Mouse (Mus musculus) ES-E14 (cell line): ENCODE data around the gene St6galnac3. TPM values are rescaled to one million over a fixed set of nuclear protein-coding genes. Genes with fewer than 3 reads are reported as not detected.

Source experiments
- DNase-seq: peaks from one replicate; pipeline ENCODE4 v3.0.0-alpha.2; 2013; ENCODE audit warnings: low read depth, low spot score
- H3K27ac ChIP-seq: 2 replicates; pipeline ENCODE4 v1.5.1; 2012; ENCODE audit warnings: low read depth, mild to moderate bottlenecking, low read length, moderate library complexity, mixed read lengths; ENCODE audit not compliant: poor library complexity, insufficient read depth, severe bottlenecking
- H3K36me3 ChIP-seq: 2 replicates; pipeline ENCODE4 v1.6.1; 2012; ENCODE audit warnings: mild to moderate bottlenecking, low read length, moderate library complexity, mixed read lengths; ENCODE audit not compliant: control insufficient read depth, poor library complexity, insufficient read depth, severe bottlenecking
- H3K4me1 ChIP-seq, 2 experiments: fragments of 150-350 bp in 1 of 2; sonication (generic) in 1 of 2; 2 replicates each; pipeline ENCODE4 v1.6.1; 2012; ENCODE audit warnings: low read length in 2 of 2, mild to moderate bottlenecking in 1 of 2, mixed read lengths in 1 of 2; ENCODE audit not compliant: control insufficient read depth in 2 of 2, insufficient read depth in 2 of 2, poor library complexity in 1 of 2
- H3K4me3 ChIP-seq, 2 experiments: fragments of 150-350 bp in 1 of 2; sonication (generic) in 1 of 2; 2 replicates each; pipeline ENCODE4 v1.5.1; 2012; ENCODE audit warnings: low read length in 2 of 2, low read depth in 1 of 2, mild to moderate bottlenecking in 1 of 2, mixed read lengths in 1 of 2; ENCODE audit not compliant: insufficient read depth in 1 of 2, poor library complexity in 1 of 2, severe bottlenecking in 1 of 2
- H3K9ac ChIP-seq: 2 replicates; pipeline ENCODE4 v1.6.1; 2012; ENCODE audit warnings: low read depth, mild to moderate bottlenecking, low read length, mixed read lengths; ENCODE audit not compliant: poor library complexity, insufficient read depth, severe bottlenecking
- H3K9me3 ChIP-seq: fragments of 150-350 bp; sonication (generic); 2 replicates; pipeline ENCODE4 v1.6.1; 2012; ENCODE audit warnings: low read depth, mild to moderate bottlenecking, low read length; ENCODE audit not compliant: control insufficient read depth, insufficient read depth
- CHD2 ChIP-seq: IDR thresholded peaks from 2 replicates; pipeline ENCODE4 v1.6.1; 2014; ENCODE audit warnings: mild to moderate bottlenecking, low read depth, low read length, inconsistent platforms
- HCFC1 ChIP-seq: IDR thresholded peaks from 2 replicates; pipeline ENCODE4 v1.6.1; 2012; ENCODE audit warnings: low read length, inconsistent platforms, borderline replicate concordance; ENCODE audit not compliant: insufficient read depth
- MAFK ChIP-seq: IDR thresholded peaks from 2 replicates; pipeline ENCODE4 v1.6.1; 2014; ENCODE audit warnings: mild to moderate bottlenecking, low read depth, low read length, inconsistent platforms; ENCODE audit not compliant: insufficient read depth
- ZC3H11A ChIP-seq: IDR thresholded peaks from 2 replicates; pipeline ENCODE4 v1.6.1; 2012; ENCODE audit warnings: low read depth, mild to moderate bottlenecking, inconsistent platforms, low read length, borderline replicate concordance
- ZNF384 ChIP-seq: IDR thresholded peaks from 2 replicates; pipeline ENCODE4 v1.6.1; 2012; ENCODE audit warnings: low read depth, low read length, inconsistent platforms
- in situ Hi-C, 2 experiments: fragments of 600-800 bp; cut with MboI; formaldehyde crosslinking; loops; one replicate each; pipeline ENCODE4 v1.15.1; 2025; ENCODE audit warnings: low sequenced_read_pairs in 2 of 2, inconsistent platforms in 1 of 2; ENCODE audit not compliant: unreplicated experiment in 2 of 2
- total RNA-seq: library from RNA; depleted of rRNA; stranded (reverse); fragments of 300-350 nt; gene quantifications from 2 replicates; pipeline ENCODE4 v1.2.3, GENCODE M21; 2012

Gene St6galnac3
- total RNA-seq, 1 experiment = 3.8 TPM

DNA sequence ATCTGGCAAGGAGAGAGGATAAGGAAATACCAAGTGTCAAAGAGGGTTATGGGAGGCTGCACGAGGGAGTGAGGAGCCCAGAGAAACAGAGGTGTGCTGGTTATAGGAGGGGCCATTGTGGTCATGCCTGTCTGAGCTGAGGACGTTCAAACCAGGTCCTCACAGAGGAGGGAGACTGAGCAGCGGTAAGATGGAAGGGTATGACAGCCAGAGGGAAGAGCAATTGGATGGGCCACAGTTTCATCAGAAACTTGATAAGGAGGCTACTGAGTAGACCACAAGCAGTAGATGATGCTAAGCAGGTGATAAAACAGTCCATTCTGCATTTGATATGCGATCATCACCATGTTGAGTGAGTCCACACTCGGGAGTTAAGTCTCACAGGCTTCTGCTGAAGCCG, 212.4 kb downstream of the St6galnac3 start:
- no peaks in the 10 kb centered on the region for H3K4me1 ChIP-seq
- in situ Hi-C loops = no loop called here
- no peaks in the 10 kb centered on the region for H3K36me3 ChIP-seq
- H3K4me3 ChIP-seq = no peak overlapping the region
- no peak for DNase-seq
- H3K9me3 ChIP-seq = no peaks in the 10 kb centered on the region
- no peak overlapping the region for H3K27ac ChIP-seq
- H3K9ac ChIP-seq = no peak overlapping the region
- TF ChIP-seq ZNF384 (no peak), CHD2 (no peak), ZC3H11A (no peak), HCFC1 (no peak)

DNA sequence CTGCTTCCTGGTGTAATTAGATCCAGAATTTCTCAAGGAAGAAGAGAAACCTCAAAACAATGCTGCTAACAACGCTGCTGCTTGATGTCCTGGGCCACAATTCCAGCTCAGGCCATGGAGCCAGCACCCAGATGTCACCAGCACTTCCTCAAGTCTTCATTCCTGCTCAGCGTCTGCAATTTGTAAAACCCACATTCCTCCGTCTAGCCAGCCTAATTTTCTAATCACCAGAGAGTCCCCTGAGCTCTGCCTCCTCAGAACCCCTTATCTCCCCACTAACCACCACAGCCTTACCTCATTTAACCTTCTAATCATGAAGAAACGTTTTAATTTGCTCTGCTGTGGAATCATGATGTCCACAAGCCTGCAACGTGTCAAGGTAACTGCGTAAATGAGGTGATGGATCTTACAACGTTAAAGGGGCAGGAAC, 213.8 kb downstream of the St6galnac3 start:
- H3K4me3 ChIP-seq = no peak overlapping the region
- no peaks in the 10 kb centered on the region for H3K36me3 ChIP-seq
- no peaks in the 10 kb centered on the region for H3K9me3 ChIP-seq
- DNase-seq = no peak
- no peak for TF ChIP-seq HCFC1
- no peak for TF ChIP-seq ZNF384
- no peak for TF ChIP-seq ZC3H11A
- TF ChIP-seq CHD2 = no peak
- no peak for TF ChIP-seq MAFK
- no peak overlapping the region for H3K27ac ChIP-seq
- H3K9ac ChIP-seq = no peak overlapping the region
- in situ Hi-C loops = no loop called here
- no peaks in the 10 kb centered on the region for H3K4me1 ChIP-seq

GRCm38 (mm10) chr3:153510048-153510630, 214.8 kb downstream of the St6galnac3 start:
- Histone ChIP-seq H3K4me3 (no peak overlapping the region), H3K36me3 (no peaks in the 10 kb centered on the region), H3K27ac (no peak overlapping the region), H3K9me3 (no peaks in the 10 kb centered on the region), H3K9ac (no peak overlapping the region), H3K4me1 (no peaks in the 10 kb centered on the region)
- DNase-seq = no peak
- in situ Hi-C loops = no loop called here
- TF ChIP-seq MAFK (no peak), HCFC1 (no peak), ZNF384 (no peak), ZC3H11A (no peak), CHD2 (no peak)

DNA sequence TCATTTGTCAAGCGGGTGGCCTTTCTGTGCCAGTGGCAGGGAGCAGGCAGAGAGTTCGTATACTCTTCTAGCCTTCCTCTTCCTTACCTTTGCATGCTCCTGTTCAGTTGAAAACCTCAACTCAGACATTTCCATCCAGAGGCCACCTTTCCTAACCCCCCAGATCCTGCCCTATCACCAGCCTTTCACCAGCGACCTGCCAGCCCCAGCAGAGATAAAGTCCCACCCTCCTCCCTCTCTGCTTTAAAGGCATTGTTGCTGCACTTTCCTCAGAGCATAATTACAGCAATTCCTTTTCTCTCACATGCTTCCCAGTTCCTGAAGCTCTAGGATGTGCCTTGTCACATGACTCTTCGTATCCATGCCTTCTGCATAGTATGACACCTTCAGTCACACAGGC, 215.3 kb downstream of the St6galnac3 start:
- Histone ChIP-seq H3K27ac (no peak overlapping the region), H3K4me1 (no peaks in the 10 kb centered on the region), H3K9me3 (no peaks in the 10 kb centered on the region), H3K4me3 (no peak overlapping the region), H3K9ac (no peak overlapping the region), H3K36me3 (no peaks in the 10 kb centered on the region)
- in situ Hi-C loops = no loop called here
- TF ChIP-seq MAFK (no peak), HCFC1 (no peak), ZC3H11A (no peak), CHD2 (no peak), ZNF384 (no peak)
- DNase-seq = no peak

GRCm38 (mm10) chr3:153509029-153509428, 215.9 kb downstream of the St6galnac3 start:
- H3K36me3 ChIP-seq = no peaks in the 10 kb centered on the region
- TF ChIP-seq CHD2 = no peak
- no peak overlapping the region for H3K9ac ChIP-seq
- no peaks in the 10 kb centered on the region for H3K9me3 ChIP-seq
- H3K27ac ChIP-seq = no peak overlapping the region
- in situ Hi-C loops = no loop called here
- H3K4me3 ChIP-seq = no peak overlapping the region
- H3K4me1 ChIP-seq = no peaks in the 10 kb centered on the region
- no peak for DNase-seq
